Mouse (Mus musculus) lung, postnatal 14 days (tissue): Measurements from ENCODE around the gene Fam183b.
"Not testable (repeated sequence)": the region's sequence is repeated elsewhere in the genome, so short reads cannot be mapped to it uniquely, and the experiment has no call there.

Experiments
- DNase-seq: peaks from one replicate; pipeline ENCODE4 v3.0.0; 2021

The Fam183b gene

DNA sequence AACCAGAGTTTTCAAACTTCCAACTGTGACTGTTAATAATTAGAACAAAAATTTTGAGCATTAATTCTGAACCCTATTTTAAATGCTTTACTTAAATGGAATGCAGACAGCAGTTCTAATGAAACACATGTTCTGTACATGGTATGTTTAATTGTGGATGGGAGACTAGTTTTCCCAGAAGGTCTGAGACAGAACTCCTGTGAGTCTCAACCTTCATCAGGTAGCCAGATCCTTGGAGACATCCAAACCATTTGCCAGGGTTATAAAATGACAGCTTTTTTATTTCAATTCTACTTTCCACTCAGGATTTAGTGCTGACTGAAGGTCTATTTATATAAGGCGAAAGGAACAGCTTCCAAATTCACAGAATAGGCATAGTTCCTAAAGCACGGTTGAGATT, 49.3 kb downstream of the Fam183b start, which contains the start of gene Olfr316:
Olfr316 (plus strand) TSS at position 301 of the 400 bp plus-strand sequence.
- DNase-seq: no peak

- not testable (repeated sequence) for DNase-seq
These were observed 50.7 kb downstream of the Fam183b start for GRCm38 (mm10) chr11:58751096-58751495.
